Mouse (Mus musculus) liver, embryonic 14.5 days (tissue): ENCODE measurements around the gene Dcakd. TPM values are rescaled to one million over a fixed set of nuclear protein-coding genes. Genes with fewer than 3 reads are reported as not detected.

Source experiments
- ATAC-seq: fragments of 200-750 bp; cut with Nextera tagmentation; 2 replicates; pipeline ENCODE4 v1.8.0; 2017; ENCODE audit warnings: moderate number of reproducible peaks, mild to moderate bottlenecking, moderate library complexity; ENCODE audit not compliant: insufficient read depth
- DNase-seq, 3 experiments: peaks; one replicate each; pipeline ENCODE4 v3.0.0-alpha.2; 2012 to 2013; ENCODE audit warnings: low read depth in 3 of 3, low spot score in 3 of 3
- H3K27ac ChIP-seq: fragments of 300-500 bp; sonication (generic); 2 replicates; pipeline ENCODE4 v1.5.1; 2014; ENCODE audit warnings: moderate library complexity, mild to moderate bottlenecking, control low read depth, inconsistent platforms
- H3K27me3 ChIP-seq: fragments of 300-500 bp; sonication (generic); 2 replicates; pipeline ENCODE4 v1.6.1; 2014; ENCODE audit warnings: mild to moderate bottlenecking, low read length, moderate library complexity; ENCODE audit not compliant: control insufficient read depth, insufficient read depth
- H3K36me3 ChIP-seq: fragments of 300-500 bp; sonication (generic); replicated peaks from 2 replicates; pipeline ENCODE4 v1.6.1; 2014; ENCODE audit warnings: low read depth; ENCODE audit not compliant: control insufficient read depth, insufficient read depth
- H3K4me1 ChIP-seq, 2 experiments: fragments of 200-500 bp in 1 of 2; fragments of 300-500 bp in 1 of 2; sonication (generic) in 1 of 2; replicated peaks; 2 replicates each; pipeline ENCODE4 v1.6.1; 2012 to 2014; ENCODE audit warnings: antibody characterized with exemption in 1 of 2, inconsistent platforms in 1 of 2, low read length in 1 of 2; ENCODE audit not compliant: control insufficient read depth in 2 of 2, insufficient read depth in 2 of 2
- H3K4me2 ChIP-seq: fragments of 300-500 bp; sonication (generic); 2 replicates; pipeline ENCODE4 v1.6.1; 2014; ENCODE audit warnings: low read depth, mild to moderate bottlenecking, control low read depth, moderate library complexity
- H3K4me3 ChIP-seq, 2 experiments: fragments of 200-500 bp in 1 of 2; fragments of 300-500 bp in 1 of 2; sonication (generic) in 1 of 2; 2 replicates each; pipeline ENCODE4 v1.5.1; 2012 to 2014; ENCODE audit warnings: low read depth in 2 of 2, low read length in 2 of 2, mild to moderate bottlenecking in 2 of 2, control low read depth in 1 of 2, inconsistent platforms in 1 of 2, moderate library complexity in 1 of 2; ENCODE audit not compliant: insufficient read depth in 1 of 2
- H3K9ac ChIP-seq: fragments of 300-500 bp; sonication (generic); replicated peaks from 2 replicates; pipeline ENCODE4 v1.6.1; 2014; ENCODE audit warnings: mild to moderate bottlenecking, control low read depth, moderate library complexity
- H3K9me3 ChIP-seq: fragments of 300-500 bp; sonication (generic); 2 replicates; pipeline ENCODE4 v1.6.1; 2016; ENCODE audit warnings: low read length, mixed read lengths; ENCODE audit not compliant: control insufficient read depth
- CTCF ChIP-seq: IDR thresholded peaks from 2 replicates; pipeline ENCODE4 v1.5.1; 2016; ENCODE audit warnings: antibody characterized with exemption, low read depth, control low read depth
- EP300 ChIP-seq: IDR thresholded peaks from 2 replicates; pipeline ENCODE4 v1.6.1; 2016; ENCODE audit warnings: antibody characterized with exemption, low read depth
- WGBS: fragments of 180-500 bp; shearing (Covaris S2); extraction: QIAGEN DNeasy Blood & Tissue Kit; methylation state at CpG from one replicate; pipeline ENCODE4 v1.1.7; 2014; ENCODE audit not compliant: insufficient replicate concordance; 5-methylcytosine and 5-hydroxymethylcytosine counted together
- polyA plus RNA-seq, 2 experiments: library from polyadenylated mRNA; depleted of rRNA in 1 of 2; stranded (reverse) in 1 of 2; unstranded in 1 of 2; fragments of >200 nt; fragmentation: Nextera tagmentation in 1 of 2; extraction: Ambion mirVana in 1 of 2; gene quantifications; 2 replicates each; pipeline versions ENCODE4 v1.2.1 to v1.2.3; 2012 to 2014

Gene Dcakd
- polyA plus RNA-seq (2012; rRNA removed): 25.1 and 27.8 TPM in 2 replicates
- polyA plus RNA-seq (2014; fragmentation: Nextera tagmentation; extraction: Ambion mirVana): 25.7 and 30.6 TPM in 2 replicates

- Histone ChIP-seq H3K4me2 (peak within 1 kb of the TSS; percentile 89), H3K4me1 (peaks cover 16 to 20% of the 10 kb centered on the region in 2 experiments), H3K9me3 (no peaks in the 10 kb centered on the region), H3K36me3 (peaks cover 13% of the 10 kb centered on the region), H3K27me3 (no peaks in the 10 kb centered on the region), H3K27ac (peak within 1 kb of the TSS; percentile 75), H3K9ac (peak within 1 kb of the TSS; percentile 75), H3K4me3 (peak within 1 kb of the TSS; percentile 73 to 100)
- 0% methylated on average over 36 of the region's 36 CpGs for WGBS
- peak; percentile 97 for ATAC-seq
- TF ChIP-seq EP300: peak; percentile 68; the same call in 1 of the 2 replicates
- TF ChIP-seq CTCF: 0 out of 2 replicates have a peak, but pooled peaks have one; percentile 6
- DNase-seq: peak; percentile 94 to 96 (median 96)
These were observed at the start of gene Dcakd, which contains the start of gene Nmt1 for GRCm38 (mm10) chr11:103028176-103028891. Gene Dcakd, minus strand, starts transcription at chr11:103028333. Gene Nmt1, plus strand, starts transcription at chr11:103028190.

GRCm38 (mm10) chr11:103076581-103076980 lies 48.4 kb upstream of the Dcakd start:
- no peak for TF ChIP-seq EP300
- TF ChIP-seq CTCF: no peak
- WGBS: 68% methylated on average over 8 of the region's 8 CpGs
- Histone ChIP-seq H3K27ac (no peak overlapping the region), H3K4me3 (no peak overlapping the region), H3K9ac (no peak overlapping the region), H3K9me3 (no peaks in the 10 kb centered on the region), H3K4me1 (no peaks in the 10 kb centered on the region), H3K27me3 (peaks cover 10% of the 10 kb centered on the region), H3K36me3 (no peaks in the 10 kb centered on the region), H3K4me2 (no peak overlapping the region)
- no peak for DNase-seq
- ATAC-seq: no peak

- no peak overlapping the region for H3K4me2 ChIP-seq
- ATAC-seq (no peak), DNase-seq (no peak)
- TF ChIP-seq EP300 (no peak), CTCF (no peak)
- no peak overlapping the region for H3K9ac ChIP-seq
- H3K27me3 ChIP-seq: peaks cover 10% of the 10 kb centered on the region
- 51% methylated on average over 7 of the region's 7 CpGs for WGBS
- H3K27ac ChIP-seq: no peak overlapping the region
- no peaks in the 10 kb centered on the region for H3K36me3 ChIP-seq
- H3K4me3 ChIP-seq: no peak overlapping the region
- H3K9me3 ChIP-seq: no peaks in the 10 kb centered on the region
- no peaks in the 10 kb centered on the region for H3K4me1 ChIP-seq
These were observed 47.9 kb upstream of the Dcakd start for GRCm38 (mm10) chr11:103076010-103076409.

- Histone ChIP-seq H3K4me2 (no peak overlapping the region), H3K9me3 (no peaks in the 10 kb centered on the region), H3K4me3 (no peak overlapping the region), H3K4me1 (no peaks in the 10 kb centered on the region), H3K27ac (no peak overlapping the region), H3K36me3 (no peaks in the 10 kb centered on the region), H3K9ac (no peak overlapping the region), H3K27me3 (peaks cover under 1% of the 10 kb centered on the region; the same call in 1 of the 2 replicates)
- WGBS: 18% methylated on average over 10 of the region's 10 CpGs
- DNase-seq (no peak), ATAC-seq (no peak)
- no peak for TF ChIP-seq EP300
- no peak for TF ChIP-seq CTCF
These were observed 46.7 kb upstream of the Dcakd start for GRCm38 (mm10) chr11:103074796-103075323.

- Histone ChIP-seq H3K27me3 (no peaks in the 10 kb centered on the region), H3K27ac (no peak overlapping the region), H3K4me3 (no peak overlapping the region), H3K9me3 (no peaks in the 10 kb centered on the region), H3K4me1 (no peaks in the 10 kb centered on the region), H3K4me2 (no peak overlapping the region), H3K36me3 (peaks cover 2% of the 10 kb centered on the region), H3K9ac (no peak overlapping the region)
- WGBS: 57% methylated on average over 10 of the region's 10 CpGs
- no peak for DNase-seq
- TF ChIP-seq EP300 (no peak), CTCF (no peak)
- no peak for ATAC-seq
These were observed 46.1 kb upstream of the Dcakd start for GRCm38 (mm10) chr11:103074121-103074650.
